Mouse (Mus musculus): ENCODE data around the gene Cdcp1.

GRCm38 (mm10) chr9:123127663-123128062 is 88.2 kb downstream of the Cdcp1 start:
- TF ChIP-seq CTCF (IDR thresholded peaks at IDR 0.05; ENCODE audit: low read depth) = no peak
- no peak for TF ChIP-seq EP300 (IDR thresholded peaks at IDR 0.05; ENCODE audit: low read depth)
